Mouse (Mus musculus) cortical plate, adult 2 months (tissue): ENCODE data around the gene Gtpbp1.

ENCODE experiments used
- CTCF ChIP-seq: fragments of 200-500 bp; IDR thresholded peaks from 2 replicates; pipeline ENCODE4 v1.5.1; 2011; ENCODE audit warnings: mild to moderate bottlenecking, control low read depth, low read length; ENCODE audit not compliant: insufficient read depth; ENCODE audit errors: extremely low read depth
- POLR2A ChIP-seq: fragments of 200-500 bp; IDR thresholded peaks from 2 replicates; pipeline ENCODE4 v1.6.1; 2011; ENCODE audit warnings: mild to moderate bottlenecking, low read length, control low read depth; ENCODE audit not compliant: insufficient read depth; ENCODE audit errors: extremely low read depth

- TF ChIP-seq CTCF = no peak
- no peak for TF ChIP-seq POLR2A
Measured at GRCm38 (mm10) chr15:79766168-79766567, 75.5 kb downstream of the Gtpbp1 start.
